Mouse (Mus musculus) forebrain, postnatal 0 days (tissue): ENCODE measurements at regions not wholly inside any gene's neighbourhood (a gene's known extent, or its start where the extent isn't known, plus 50 kb on each side); places are given as distances from the start of the nearest gene placed in this dataset.

ENCODE experiments used
- ATAC-seq: fragments of 200-750 bp; cut with Nextera tagmentation; 2 replicates; pipeline ENCODE4 v1.8.0; 2017; ENCODE audit warnings: mild to moderate bottlenecking, moderate library complexity
- DNase-seq: peaks from one replicate; pipeline ENCODE4 v3.0.0-alpha.2; 2015
- H3K27ac ChIP-seq: fragments of 300-500 bp; sonication (generic); 2 replicates; pipeline ENCODE4 v1.5.1; 2014; ENCODE audit warnings: low read depth, mild to moderate bottlenecking, antibody characterized with exemption, low read length, moderate library complexity, mixed read lengths
- H3K27me3 ChIP-seq: fragments of 300-500 bp; sonication (generic); 2 replicates; pipeline ENCODE4 v1.6.1; 2014; ENCODE audit warnings: mild to moderate bottlenecking, low read length, mixed read lengths; ENCODE audit not compliant: insufficient read depth
- H3K36me3 ChIP-seq: fragments of 300-500 bp; sonication (generic); 2 replicates; pipeline ENCODE4 v1.6.1; 2014; ENCODE audit warnings: mild to moderate bottlenecking, moderate library complexity; ENCODE audit not compliant: insufficient read depth
- H3K4me1 ChIP-seq: fragments of 300-500 bp; sonication (generic); 2 replicates; pipeline ENCODE4 v1.6.1; 2014; ENCODE audit warnings: antibody characterized with exemption; ENCODE audit not compliant: insufficient read depth
- H3K4me2 ChIP-seq: fragments of 300-500 bp; sonication (generic); 2 replicates; pipeline ENCODE4 v1.6.1; 2014; ENCODE audit warnings: low read depth, mild to moderate bottlenecking, moderate library complexity
- H3K4me3 ChIP-seq: fragments of 300-500 bp; sonication (generic); 2 replicates; pipeline ENCODE4 v1.5.1; 2014; ENCODE audit warnings: low read depth, low read length, mixed read lengths
- H3K9ac ChIP-seq: fragments of 300-500 bp; sonication (generic); 2 replicates; pipeline ENCODE4 v1.6.1; 2014; ENCODE audit warnings: mild to moderate bottlenecking
- H3K9me3 ChIP-seq: fragments of 300-500 bp; sonication (generic); 2 replicates; pipeline ENCODE4 v1.6.1; 2016; ENCODE audit warnings: low read length
- CTCF ChIP-seq: sonication (generic); IDR thresholded peaks from 2 replicates; pipeline ENCODE4 v1.5.1; 2016; ENCODE audit warnings: antibody characterized with exemption, control low read depth, low read depth
- WGBS: fragments of 180-500 bp; shearing (Covaris S2); extraction: QIAGEN DNeasy Blood & Tissue Kit; methylation state at CpG from one replicate; pipeline ENCODE4 v1.1.7; 2014; 5-methylcytosine and 5-hydroxymethylcytosine counted together

DNA sequence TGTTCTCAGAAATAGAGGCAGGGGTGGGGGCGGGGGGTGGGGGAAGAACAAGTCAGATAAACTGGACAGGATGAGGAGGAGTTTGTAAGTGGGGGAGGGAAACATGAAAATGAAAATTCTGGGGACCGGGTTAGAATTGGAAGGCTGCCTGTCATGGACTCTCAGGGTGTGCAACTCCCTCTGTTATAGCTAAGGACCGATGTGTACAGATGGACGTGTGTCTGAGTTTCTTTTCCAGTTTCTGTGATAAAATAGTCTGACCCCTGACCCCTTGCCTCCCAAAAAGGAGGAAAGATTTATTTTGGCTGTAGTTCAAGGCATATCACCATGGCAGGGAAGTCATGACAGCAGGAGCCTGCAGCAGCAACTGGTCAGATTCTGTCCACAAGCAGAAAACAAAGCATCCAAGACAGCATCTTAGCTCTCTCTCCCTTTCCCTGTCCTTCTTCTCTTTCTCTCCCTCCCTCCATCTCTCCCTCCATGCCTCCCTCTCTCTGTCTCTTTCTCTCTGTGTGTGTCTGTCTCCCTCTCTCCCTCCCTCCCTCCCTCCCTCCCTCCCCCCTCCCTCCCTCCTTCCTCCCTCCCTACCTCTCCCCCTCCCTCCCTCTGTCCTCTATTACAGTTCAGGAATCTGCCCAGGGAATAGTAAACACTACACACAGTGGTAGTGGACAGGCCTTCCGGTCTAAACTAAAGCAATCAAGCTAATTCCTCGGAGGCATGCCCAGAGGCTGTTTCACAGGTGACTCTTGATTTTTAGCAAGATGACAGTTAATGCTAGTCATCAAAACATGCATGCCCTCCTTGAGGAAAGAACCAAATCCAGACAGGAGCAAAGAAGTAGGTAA is 941.3 kb downstream of the Mrps31 start:
- H3K4me2 ChIP-seq = no peak overlapping the region
- no peak overlapping the region for H3K9ac ChIP-seq
- no peaks in the 10 kb centered on the region for H3K9me3 ChIP-seq
- no peak overlapping the region for H3K4me3 ChIP-seq
- 53% methylated on average over 6 of the region's 6 CpGs for WGBS
- TF ChIP-seq CTCF = no peak
- no peaks in the 10 kb centered on the region for H3K4me1 ChIP-seq
- DNase-seq = no peak
- H3K27me3 ChIP-seq = no peaks in the 10 kb centered on the region
- ATAC-seq = no peak
- no peak overlapping the region for H3K27ac ChIP-seq
- no peaks in the 10 kb centered on the region for H3K36me3 ChIP-seq

- DNase-seq = no peak
- Histone ChIP-seq H3K36me3 (no peaks in the 10 kb centered on the region), H3K27me3 (no peaks in the 10 kb centered on the region), H3K4me3 (no peak overlapping the region), H3K27ac (no peak overlapping the region), H3K4me1 (0 out of 2 replicates have a peak, but pooled peaks cover 2% of the 10 kb centered on the region), H3K4me2 (no peak overlapping the region), H3K9me3 (peaks cover 4% of the 10 kb centered on the region; the same call in 1 of the 2 replicates), H3K9ac (no peak overlapping the region)
- WGBS = 23% methylated on average over 12 of the region's 12 CpGs
- no peak for ATAC-seq
- no peak for TF ChIP-seq CTCF
Observed at GRCm38 (mm10) chr8:23360061-23360622, 949.0 kb downstream of the Mrps31 start.

DNA sequence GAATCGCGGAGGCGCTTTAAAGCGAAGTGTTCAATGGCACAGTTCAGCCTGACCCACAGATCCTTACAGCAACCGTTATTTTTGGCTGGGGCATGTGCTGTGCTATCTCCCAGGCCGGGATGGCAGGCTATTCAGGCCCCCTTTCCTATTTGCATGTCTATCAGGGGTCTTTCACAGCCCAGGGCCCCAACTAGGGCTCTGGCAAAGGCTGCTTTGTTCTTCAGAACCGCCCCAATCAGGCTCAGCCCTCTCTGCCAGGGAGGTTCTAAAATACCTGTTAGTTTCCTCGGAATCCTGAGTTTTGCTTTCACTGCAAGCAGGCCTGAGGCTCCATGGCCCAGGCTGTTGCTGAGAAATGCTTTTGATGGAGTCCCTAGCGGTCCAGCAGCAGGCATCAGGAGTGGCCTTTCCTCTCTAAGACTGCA is 949.7 kb downstream of the Mrps31 start:
- peak; percentile 62 for ATAC-seq

More for the DNA sequence above, 949.7 kb downstream of the Mrps31 start:
- H3K36me3 ChIP-seq = no peaks in the 10 kb centered on the region
- TF ChIP-seq CTCF = no peak
- WGBS = 7% methylated on average over 9 of the region's 9 CpGs
- 0 out of 2 replicates have a peak, but pooled peaks cover 2% of the 10 kb centered on the region for H3K4me1 ChIP-seq
- H3K27me3 ChIP-seq = no peaks in the 10 kb centered on the region
- H3K9me3 ChIP-seq = peaks cover 4% of the 10 kb centered on the region; the same call in 1 of the 2 replicates
- no peak overlapping the region for H3K27ac ChIP-seq
- DNase-seq = peak; percentile 29
- no peak overlapping the region for H3K4me2 ChIP-seq
- H3K9ac ChIP-seq = no peak overlapping the region
- H3K4me3 ChIP-seq = no peak overlapping the region
